Mouse (Mus musculus) neural tube, embryonic 12.5 days (tissue): Measurements from ENCODE around the gene Stkld1. TPM values are rescaled to one million over a fixed set of nuclear protein-coding genes. Genes with fewer than 3 reads are reported as not detected.

Source experiments
- ATAC-seq: fragments of 200-750 bp; cut with Nextera tagmentation; 2 replicates; pipeline ENCODE4 v1.8.0; 2017; ENCODE audit warnings: low read depth, mild to moderate bottlenecking, moderate TSS enrichment, moderate library complexity; ENCODE audit not compliant: low FRiP score
- H3K27ac ChIP-seq: fragments of 300-500 bp; sonication (generic); 2 replicates; pipeline ENCODE4 v1.5.1; 2016
- H3K27me3 ChIP-seq: fragments of 300-500 bp; sonication (generic); replicated peaks from 2 replicates; pipeline ENCODE4 v1.6.1; 2016; ENCODE audit warnings: mild to moderate bottlenecking
- H3K36me3 ChIP-seq: fragments of 300-500 bp; sonication (generic); 2 replicates; pipeline ENCODE4 v1.6.1; 2016; ENCODE audit warnings: mild to moderate bottlenecking
- H3K4me1 ChIP-seq: fragments of 300-500 bp; sonication (generic); 2 replicates; pipeline ENCODE4 v1.6.1; 2016
- H3K4me2 ChIP-seq: fragments of 300-500 bp; sonication (generic); replicated peaks from 2 replicates; pipeline ENCODE4 v1.6.1; 2016; ENCODE audit warnings: mild to moderate bottlenecking
- H3K4me3 ChIP-seq: fragments of 300-500 bp; sonication (generic); 2 replicates; pipeline ENCODE4 v1.5.1; 2016
- H3K9ac ChIP-seq: fragments of 300-500 bp; sonication (generic); 2 replicates; pipeline ENCODE4 v1.6.1; 2016; ENCODE audit warnings: mild to moderate bottlenecking
- H3K9me3 ChIP-seq: fragments of 300-500 bp; sonication (generic); 2 replicates; pipeline ENCODE4 v1.6.1; 2016; ENCODE audit warnings: mild to moderate bottlenecking
- WGBS: fragments of 180-500 bp; shearing (Covaris S2); methylation state at CpG from one replicate; pipeline ENCODE4 v1.1.7; 2016; 5-methylcytosine and 5-hydroxymethylcytosine counted together
- polyA plus RNA-seq: library from polyadenylated mRNA; unstranded; fragments of >200 nt; fragmentation: Nextera tagmentation; extraction: Ambion mirVana; gene quantifications from 2 replicates; pipeline ENCODE4 v1.2.1, GENCODE M21; 2016

The Stkld1 gene
- polyA plus RNA-seq, 1 experiment from 2014 or later, result not detected

DNA sequence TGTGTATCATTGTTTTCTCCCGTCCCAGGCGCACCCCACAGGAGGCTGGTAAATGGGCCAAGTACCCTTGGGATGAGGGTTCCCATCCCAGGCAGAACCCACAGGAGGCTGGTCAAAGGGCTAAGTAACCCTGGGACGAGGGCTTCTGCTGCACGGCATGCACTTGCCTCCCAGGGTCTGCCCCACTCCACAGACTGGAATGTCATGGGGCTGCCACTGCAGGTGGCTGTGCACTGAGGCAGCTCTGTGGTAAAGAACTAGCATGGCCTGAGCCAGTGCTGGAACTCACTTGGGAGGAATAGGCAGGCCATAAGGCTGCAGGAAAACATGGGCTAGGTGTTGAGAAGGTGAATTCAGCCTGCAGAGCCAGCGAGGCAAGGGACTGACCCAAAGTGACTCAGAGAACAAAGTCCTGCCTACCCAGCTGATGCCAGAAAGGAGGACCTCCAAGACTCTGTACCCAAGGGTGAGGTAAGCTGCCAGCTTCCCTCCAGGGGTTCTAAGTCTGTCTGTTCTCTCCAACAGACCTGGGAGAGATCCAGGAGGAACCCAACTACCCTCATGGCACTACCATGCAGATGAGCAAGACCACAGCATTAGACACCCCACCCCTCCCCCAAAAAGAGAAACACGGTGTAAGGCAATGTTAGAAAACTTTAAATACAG is 13.5 kb upstream of the Stkld1 start:
- H3K27me3 ChIP-seq, result no peaks in the 10 kb centered on the region
- H3K9me3 ChIP-seq, result no peaks in the 10 kb centered on the region
- WGBS, result 86% methylated on average over 6 of the region's 6 CpGs
- H3K4me3 ChIP-seq, result no peak overlapping the region
- H3K4me2 ChIP-seq, result no peak overlapping the region
- H3K36me3 ChIP-seq, result peaks cover 79% of the 10 kb centered on the region
- no peak overlapping the region for H3K27ac ChIP-seq
- peaks cover 24% of the 10 kb centered on the region for H3K4me1 ChIP-seq
- H3K9ac ChIP-seq, result no peak overlapping the region
- ATAC-seq, result no peak

DNA sequence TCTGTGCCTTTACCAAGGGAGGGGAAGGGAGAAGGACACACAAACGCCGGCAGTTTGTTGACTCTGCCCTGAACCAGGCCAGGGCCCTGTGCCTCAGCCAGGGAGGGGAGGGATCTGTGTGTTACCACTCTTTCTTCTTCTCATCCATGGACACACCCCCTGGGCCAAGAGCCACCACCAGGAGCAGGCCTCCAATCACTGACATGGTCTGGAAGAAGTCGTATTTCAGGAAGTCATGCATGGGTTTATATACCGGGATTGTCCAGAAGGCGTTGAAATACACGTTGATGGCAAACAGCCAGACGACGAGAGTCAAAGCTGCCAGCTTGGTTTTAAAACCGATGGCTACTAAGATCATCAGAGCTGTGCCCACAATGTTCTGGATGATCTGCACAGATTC is 12.1 kb upstream of the Stkld1 start:
- H3K27ac ChIP-seq, result no peak overlapping the region
- peaks cover 14% of the 10 kb centered on the region for H3K4me1 ChIP-seq
- H3K4me2 ChIP-seq, result no peak overlapping the region
- H3K27me3 ChIP-seq, result no peaks in the 10 kb centered on the region
- no peak for ATAC-seq
- H3K4me3 ChIP-seq, result no peak overlapping the region
- H3K9me3 ChIP-seq, result no peaks in the 10 kb centered on the region
- 86% methylated on average over 9 of the region's 9 CpGs for WGBS
- H3K9ac ChIP-seq, result no peak overlapping the region
- peaks cover 93% of the 10 kb centered on the region for H3K36me3 ChIP-seq

DNA sequence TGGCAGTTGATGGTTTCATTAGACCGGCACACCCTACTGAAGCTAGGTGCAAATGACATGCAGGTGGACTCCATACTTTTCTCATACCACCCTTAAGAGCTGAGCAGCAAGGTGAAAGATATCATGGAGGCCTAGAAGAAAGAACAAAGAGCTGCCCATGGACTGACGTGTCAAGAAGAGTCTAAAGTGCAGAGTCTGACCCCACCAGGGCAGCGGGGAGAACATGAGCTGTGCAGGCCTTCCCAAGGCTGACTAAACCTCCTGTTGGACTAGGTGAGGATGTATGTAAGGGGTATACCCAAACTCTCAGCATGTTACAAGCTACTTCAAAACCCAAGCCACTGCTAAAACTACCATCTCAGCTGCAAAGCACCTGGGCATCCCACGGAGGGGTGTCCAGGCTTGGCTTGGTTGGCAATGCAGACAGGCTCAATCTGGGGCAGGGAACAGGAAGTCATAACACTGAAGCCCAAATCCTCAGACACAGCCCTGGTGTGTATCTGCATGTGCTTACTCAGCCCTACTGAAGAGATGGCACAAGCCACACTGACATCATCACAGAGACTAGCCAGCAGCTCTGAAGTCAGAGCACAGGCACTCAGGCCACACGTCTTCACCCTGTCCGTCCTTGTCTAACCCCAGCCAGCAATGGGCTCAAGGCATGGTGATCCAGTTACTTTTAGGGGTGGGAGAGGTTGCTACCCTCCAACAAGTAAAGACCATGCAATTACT is 5.9 kb upstream of the Stkld1 start:
- Histone ChIP-seq H3K4me1 (peaks cover 20% of the 10 kb centered on the region), H3K27me3 (no peaks in the 10 kb centered on the region), H3K9me3 (no peaks in the 10 kb centered on the region), H3K4me2 (no peak overlapping the region), H3K9ac (no peak overlapping the region), H3K4me3 (no peak overlapping the region), H3K27ac (no peak overlapping the region), H3K36me3 (peaks cover 64% of the 10 kb centered on the region)
- 93% methylated on average over 6 of the region's 6 CpGs for WGBS
- no peak for ATAC-seq

DNA sequence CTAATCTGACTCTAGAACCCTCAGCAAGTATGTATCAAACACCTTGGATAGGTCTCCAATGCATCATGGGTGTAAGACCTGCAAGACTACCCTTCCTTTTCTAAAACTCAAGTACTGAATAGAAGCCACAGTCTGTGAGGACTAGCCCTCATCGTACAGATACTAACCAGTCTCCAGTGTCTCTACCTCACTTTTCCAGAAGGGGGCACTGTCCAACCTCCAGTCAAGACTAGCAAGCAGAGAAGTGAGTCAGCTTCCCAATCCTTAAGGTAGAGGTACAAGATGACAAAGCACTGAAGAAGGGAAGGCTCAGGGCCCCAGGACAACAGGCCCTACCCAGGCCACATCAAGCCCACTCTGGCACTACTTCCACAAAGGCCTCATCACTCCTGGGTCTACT is 3.5 kb upstream of the Stkld1 start:
- H3K4me2 ChIP-seq, result no peak overlapping the region
- H3K9me3 ChIP-seq, result no peaks in the 10 kb centered on the region
- no peak overlapping the region for H3K4me3 ChIP-seq
- no peaks in the 10 kb centered on the region for H3K27me3 ChIP-seq
- ATAC-seq, result no peak
- 51% methylated on average over 1 of the region's 1 CpGs for WGBS
- H3K36me3 ChIP-seq, result peaks cover 40% of the 10 kb centered on the region
- no peak overlapping the region for H3K9ac ChIP-seq
- peaks cover 20% of the 10 kb centered on the region for H3K4me1 ChIP-seq
- H3K27ac ChIP-seq, result no peak overlapping the region

DNA sequence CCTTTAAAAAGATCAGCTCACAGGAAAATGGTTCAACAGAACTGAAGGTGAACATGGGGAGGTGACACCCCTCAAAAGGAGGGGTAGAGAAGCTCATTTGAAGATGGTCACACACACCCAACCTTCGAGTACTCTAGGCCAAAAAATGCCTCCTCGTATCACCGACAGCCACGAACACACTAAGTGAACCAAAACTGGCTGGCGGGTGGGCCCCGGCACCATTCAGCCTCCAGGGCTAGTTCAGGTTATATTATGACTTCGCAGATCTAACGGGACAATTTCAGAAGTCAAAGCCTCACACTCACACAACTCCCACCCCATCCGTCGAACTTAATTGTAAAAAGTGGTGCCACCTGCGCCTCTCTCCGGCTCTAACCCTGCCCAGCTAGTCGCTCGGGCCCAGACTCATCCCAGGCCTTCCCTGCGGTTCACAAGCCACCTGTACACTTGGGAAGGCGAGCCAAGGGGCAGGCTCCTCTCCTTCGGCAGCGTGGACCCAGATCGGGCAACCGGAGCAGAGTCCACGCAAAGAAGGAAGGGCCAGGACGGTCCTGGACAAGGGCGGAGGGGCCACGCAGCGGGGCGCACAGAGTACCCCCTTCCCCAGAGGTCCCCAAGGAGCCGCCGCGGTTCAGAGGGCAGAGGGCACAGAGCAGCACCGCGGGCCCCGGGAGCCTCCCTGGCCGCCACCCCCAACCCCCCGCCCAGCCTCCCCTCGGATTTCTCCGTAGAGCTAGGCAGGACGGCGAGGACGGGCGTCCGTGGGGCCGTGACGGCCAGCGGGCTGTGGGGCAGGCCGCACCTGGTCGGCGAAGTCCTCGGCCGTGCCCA is 1.2 kb upstream of the Stkld1 start:
- no peaks in the 10 kb centered on the region for H3K27me3 ChIP-seq
- H3K36me3 ChIP-seq, result peaks cover 22% of the 10 kb centered on the region; the same call in 1 of the 2 replicates
- H3K4me2 ChIP-seq, result peak overlapping the region; percentile 71
- peak overlapping the region; percentile 96 for H3K4me3 ChIP-seq
- no peaks in the 10 kb centered on the region for H3K9me3 ChIP-seq
- ATAC-seq, result peak; percentile 13
- peak overlapping the region; percentile 97 for H3K9ac ChIP-seq
- H3K27ac ChIP-seq, result peak overlapping the region; percentile 57
- 2% methylated on average over 48 of the region's 49 CpGs for WGBS
- H3K4me1 ChIP-seq, result peaks cover 20% of the 10 kb centered on the region

DNA sequence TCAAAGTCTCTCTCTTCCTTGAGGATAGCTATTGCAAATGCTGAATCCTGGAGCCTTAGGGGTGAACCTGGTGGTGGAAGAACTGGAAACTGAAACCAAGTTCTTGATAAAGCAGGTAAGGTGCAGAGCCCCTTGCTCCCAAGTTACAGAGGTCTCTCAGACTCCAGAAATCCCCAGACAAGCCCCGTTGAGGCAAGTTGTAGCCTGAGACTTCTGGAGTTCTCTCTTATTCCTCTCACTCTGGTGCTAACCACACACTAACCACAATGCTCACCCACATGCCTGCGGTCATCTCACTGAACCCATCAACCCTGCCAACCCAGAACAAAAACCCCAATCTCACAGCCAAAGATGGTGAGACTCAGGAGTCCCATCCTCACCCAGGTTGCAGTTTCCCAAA is 1.4 kb downstream of the Stkld1 start:
- no peak overlapping the region for H3K27ac ChIP-seq
- 91% methylated on average over 2 of the region's 2 CpGs for WGBS
- peaks cover 20% of the 10 kb centered on the region for H3K4me1 ChIP-seq

DNA sequence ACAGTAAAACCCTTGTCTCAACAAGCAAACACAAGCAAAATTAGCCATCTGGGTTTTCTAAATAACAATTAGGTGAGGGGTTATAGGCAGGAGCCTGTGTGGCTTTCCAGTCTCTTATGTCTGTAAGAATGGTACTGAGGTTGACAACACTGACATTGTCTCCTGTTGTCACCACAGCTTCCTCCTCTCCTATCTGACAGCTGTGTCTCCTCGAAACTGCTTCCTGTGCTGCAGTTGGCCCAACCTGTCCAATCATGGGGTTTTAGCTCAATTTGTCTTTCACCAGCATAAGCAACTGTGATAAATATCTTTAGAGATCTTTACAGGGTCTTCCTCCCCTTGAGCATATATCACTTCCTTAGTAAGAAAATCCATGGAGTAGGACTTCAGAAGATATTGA is 2.6 kb downstream of the Stkld1 start:
- H3K4me1 ChIP-seq, result peaks cover 12% of the 10 kb centered on the region
- no peak overlapping the region for H3K9ac ChIP-seq
- WGBS, result 75% methylated on average over 1 of the region's 1 CpGs
- H3K36me3 ChIP-seq, result no peaks in the 10 kb centered on the region
- no peak overlapping the region for H3K4me3 ChIP-seq
- no peak overlapping the region for H3K4me2 ChIP-seq
- no peaks in the 10 kb centered on the region for H3K27me3 ChIP-seq
- H3K9me3 ChIP-seq, result no peaks in the 10 kb centered on the region
- no peak for ATAC-seq
- H3K27ac ChIP-seq, result no peak overlapping the region

More for the DNA sequence above, 1.4 kb downstream of the Stkld1 start:
- H3K9ac ChIP-seq, result no peak overlapping the region
- no peak overlapping the region for H3K4me3 ChIP-seq
- H3K4me2 ChIP-seq, result no peak overlapping the region
- H3K36me3 ChIP-seq, result peaks cover 8% of the 10 kb centered on the region; the same call in 1 of the 2 replicates
- no peaks in the 10 kb centered on the region for H3K9me3 ChIP-seq
- H3K27me3 ChIP-seq, result no peaks in the 10 kb centered on the region
- no peak for ATAC-seq

DNA sequence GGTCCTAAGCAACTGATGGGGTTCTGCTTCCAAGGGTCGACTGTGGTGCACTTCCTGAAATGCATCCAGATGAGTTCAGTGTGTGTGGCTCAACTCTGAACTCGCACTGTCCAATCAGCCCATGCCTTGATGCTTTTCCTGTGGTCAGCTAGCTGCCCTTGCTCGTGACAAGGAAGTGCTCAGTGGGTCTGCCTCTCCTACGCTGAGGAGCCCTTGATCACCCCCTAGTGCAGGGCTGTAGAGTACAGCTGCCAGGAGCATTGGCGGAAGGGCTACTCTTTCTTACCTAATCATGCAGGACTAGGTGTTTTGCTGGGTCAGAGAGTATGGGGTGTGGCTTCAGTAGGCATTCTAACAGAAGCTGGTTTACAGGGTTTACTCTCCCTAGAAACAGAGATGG is 7.7 kb downstream of the Stkld1 start:
- 49% methylated on average over 5 of the region's 5 CpGs for WGBS
- no peak overlapping the region for H3K4me3 ChIP-seq
- no peak overlapping the region for H3K27ac ChIP-seq
- no peak for ATAC-seq
- H3K4me2 ChIP-seq, result no peak overlapping the region
- H3K36me3 ChIP-seq, result peaks cover 2% of the 10 kb centered on the region; the same call in 1 of the 2 replicates
- no peaks in the 10 kb centered on the region for H3K9me3 ChIP-seq
- H3K9ac ChIP-seq, result no peak overlapping the region
- no peaks in the 10 kb centered on the region for H3K4me1 ChIP-seq
- H3K27me3 ChIP-seq, result no peaks in the 10 kb centered on the region

DNA sequence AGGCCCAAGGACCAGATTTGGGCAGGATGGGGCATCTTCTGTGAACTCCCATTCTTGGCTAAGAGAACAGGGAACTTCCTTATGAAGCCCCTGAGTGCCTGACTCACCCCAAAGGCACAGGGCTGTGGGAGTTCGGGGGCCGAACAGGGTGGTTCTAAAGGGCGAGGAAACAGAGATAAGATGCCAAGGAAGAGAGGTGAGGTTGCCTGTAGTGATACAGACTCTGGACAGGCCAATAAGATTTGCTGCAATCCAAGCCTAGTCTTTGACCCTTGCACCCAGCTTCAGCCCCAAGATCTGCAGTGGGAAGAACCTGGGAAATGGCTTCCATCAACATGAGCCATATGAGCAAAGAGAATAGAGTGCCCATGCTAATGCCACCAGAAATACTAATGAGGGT is 9.4 kb downstream of the Stkld1 start:
- H3K36me3 ChIP-seq, result peaks cover 7% of the 10 kb centered on the region; the same call in 1 of the 2 replicates
- no peak overlapping the region for H3K4me2 ChIP-seq
- ATAC-seq, result no peak
- no peaks in the 10 kb centered on the region for H3K27me3 ChIP-seq
- no peak overlapping the region for H3K9ac ChIP-seq
- H3K27ac ChIP-seq, result no peak overlapping the region
- H3K4me3 ChIP-seq, result no peak overlapping the region
- no peaks in the 10 kb centered on the region for H3K9me3 ChIP-seq
- WGBS, result 89% methylated on average over 3 of the region's 3 CpGs
- no peaks in the 10 kb centered on the region for H3K4me1 ChIP-seq

DNA sequence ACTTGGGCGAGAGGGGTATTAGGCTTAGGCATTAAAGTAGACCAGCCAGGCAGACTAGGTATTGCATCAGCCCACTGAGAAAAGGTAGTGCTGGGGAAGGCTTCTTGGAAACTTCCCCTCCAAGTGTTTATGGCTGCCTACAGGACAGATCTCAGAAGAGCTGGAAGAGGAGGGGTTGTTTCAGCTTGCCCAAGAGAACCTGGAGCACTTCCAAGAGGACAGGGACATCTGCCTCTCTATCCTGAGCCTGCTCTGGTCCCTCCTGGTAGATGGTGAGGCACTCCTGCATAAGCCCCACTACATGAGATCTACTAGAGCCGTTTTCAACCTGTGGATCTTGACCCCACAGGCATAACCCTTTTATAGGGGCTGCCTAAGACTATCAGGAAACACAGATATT is 16.6 kb downstream of the Stkld1 start:
- Histone ChIP-seq H3K27me3 (no peaks in the 10 kb centered on the region), H3K36me3 (peaks cover 55% of the 10 kb centered on the region), H3K4me3 (no peak overlapping the region), H3K9me3 (no peaks in the 10 kb centered on the region), H3K27ac (no peak overlapping the region), H3K9ac (no peak overlapping the region), H3K4me1 (no peaks in the 10 kb centered on the region), H3K4me2 (no peak overlapping the region)
- ATAC-seq, result no peak
- 88% methylated on average over 2 of the region's 2 CpGs for WGBS

DNA sequence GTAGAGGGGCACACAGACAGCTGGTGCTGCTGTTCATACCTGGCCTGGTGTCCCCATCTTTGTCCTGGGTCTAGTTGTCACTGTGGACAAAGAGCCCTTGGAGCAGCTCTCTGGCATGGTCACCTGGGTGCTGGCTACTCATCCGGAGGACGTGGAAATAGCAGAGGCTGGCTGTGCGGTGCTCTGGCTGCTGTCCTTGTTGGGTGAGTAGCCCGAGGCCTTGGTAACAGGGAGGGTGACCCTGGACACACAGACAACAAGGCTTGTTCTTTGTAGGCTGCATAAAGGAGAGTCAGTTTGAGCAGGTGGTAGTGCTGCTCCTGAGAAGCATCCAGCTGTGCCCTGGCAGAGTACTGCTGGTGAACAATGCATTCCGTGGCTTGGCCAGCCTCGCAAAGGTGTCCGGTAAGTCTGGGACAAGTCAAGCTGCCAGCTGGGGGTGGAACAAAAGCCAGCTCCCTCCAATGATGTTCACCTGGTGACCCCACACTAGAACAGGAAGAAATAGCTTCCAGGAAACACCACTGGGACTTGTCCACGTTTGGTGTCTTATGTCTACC is 17.6 kb downstream of the Stkld1 start:
- Histone ChIP-seq H3K4me1 (no peaks in the 10 kb centered on the region), H3K4me2 (no peak overlapping the region), H3K4me3 (no peak overlapping the region), H3K9me3 (no peaks in the 10 kb centered on the region), H3K9ac (no peak overlapping the region), H3K27me3 (no peaks in the 10 kb centered on the region), H3K27ac (no peak overlapping the region), H3K36me3 (peaks cover 64% of the 10 kb centered on the region)
- no peak for ATAC-seq
- 92% methylated on average over 8 of the region's 8 CpGs for WGBS

DNA sequence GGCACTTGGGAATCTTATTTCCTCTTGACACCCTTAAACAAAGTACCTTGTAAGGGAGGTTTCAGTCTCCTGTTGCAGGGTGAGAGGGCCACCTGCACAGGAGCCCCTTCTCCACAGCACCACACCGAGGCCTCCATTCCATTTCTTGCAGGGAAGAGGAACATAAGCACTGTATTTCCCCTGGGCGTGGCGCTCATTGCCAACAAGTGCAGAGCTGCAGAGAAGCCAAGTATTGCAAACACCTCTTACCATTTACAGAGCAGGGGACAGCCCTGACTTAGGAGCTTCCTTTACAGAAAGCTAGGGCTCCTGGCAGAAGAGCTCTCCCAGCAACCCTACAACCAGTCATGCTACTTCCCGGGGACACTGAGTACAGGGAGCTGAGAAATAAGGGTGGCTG is 18.3 kb downstream of the Stkld1 start:
- no peak for ATAC-seq
- no peaks in the 10 kb centered on the region for H3K27me3 ChIP-seq
- peaks cover 68% of the 10 kb centered on the region for H3K36me3 ChIP-seq
- no peak overlapping the region for H3K4me2 ChIP-seq
- no peak overlapping the region for H3K27ac ChIP-seq
- no peaks in the 10 kb centered on the region for H3K9me3 ChIP-seq
- no peaks in the 10 kb centered on the region for H3K4me1 ChIP-seq
- WGBS, result 95% methylated on average over 4 of the region's 4 CpGs
- no peak overlapping the region for H3K4me3 ChIP-seq
- H3K9ac ChIP-seq, result no peak overlapping the region
